Mouse (Mus musculus): ENCODE data around the gene Gm12258. TPM values are rescaled to one million over a fixed set of nuclear protein-coding genes. Genes with fewer than 3 reads are reported as not detected.
A peak's percentile ranks its signal among the peaks of the same experiment; 100 is the strongest.

The Gm12258 gene
- total RNA-seq, 2 experiments from 2014 or later = 16.7 to 18.5 TPM

DNA sequence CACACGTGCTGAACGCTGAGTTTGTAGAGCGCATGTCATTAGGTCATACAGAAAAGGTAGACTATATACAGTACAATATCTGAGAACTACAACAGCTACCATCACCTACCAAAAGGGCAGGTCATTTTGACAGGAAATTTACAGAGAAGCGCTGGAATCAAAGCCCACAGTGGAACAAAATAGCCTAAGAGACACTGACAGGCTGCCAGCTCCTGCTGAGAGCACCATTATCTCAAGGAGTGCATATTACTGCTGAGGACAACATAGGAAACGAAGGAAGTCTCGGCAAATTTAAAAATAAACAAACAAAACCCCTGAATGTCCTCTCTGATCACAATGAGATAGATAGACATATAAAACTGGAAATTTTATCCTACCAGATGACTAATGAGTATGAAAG, 50.5 kb downstream of the Gm12258 start:
- DNase-seq (ENCODE audit: low spot score in 2 of 2) = no peak

GRCm38 (mm10) chr11:58901080-58901479, 54.1 kb downstream of the Gm12258 start:
- DNase-seq (ENCODE audit: low spot score in 2 of 2) = no peak

DNA sequence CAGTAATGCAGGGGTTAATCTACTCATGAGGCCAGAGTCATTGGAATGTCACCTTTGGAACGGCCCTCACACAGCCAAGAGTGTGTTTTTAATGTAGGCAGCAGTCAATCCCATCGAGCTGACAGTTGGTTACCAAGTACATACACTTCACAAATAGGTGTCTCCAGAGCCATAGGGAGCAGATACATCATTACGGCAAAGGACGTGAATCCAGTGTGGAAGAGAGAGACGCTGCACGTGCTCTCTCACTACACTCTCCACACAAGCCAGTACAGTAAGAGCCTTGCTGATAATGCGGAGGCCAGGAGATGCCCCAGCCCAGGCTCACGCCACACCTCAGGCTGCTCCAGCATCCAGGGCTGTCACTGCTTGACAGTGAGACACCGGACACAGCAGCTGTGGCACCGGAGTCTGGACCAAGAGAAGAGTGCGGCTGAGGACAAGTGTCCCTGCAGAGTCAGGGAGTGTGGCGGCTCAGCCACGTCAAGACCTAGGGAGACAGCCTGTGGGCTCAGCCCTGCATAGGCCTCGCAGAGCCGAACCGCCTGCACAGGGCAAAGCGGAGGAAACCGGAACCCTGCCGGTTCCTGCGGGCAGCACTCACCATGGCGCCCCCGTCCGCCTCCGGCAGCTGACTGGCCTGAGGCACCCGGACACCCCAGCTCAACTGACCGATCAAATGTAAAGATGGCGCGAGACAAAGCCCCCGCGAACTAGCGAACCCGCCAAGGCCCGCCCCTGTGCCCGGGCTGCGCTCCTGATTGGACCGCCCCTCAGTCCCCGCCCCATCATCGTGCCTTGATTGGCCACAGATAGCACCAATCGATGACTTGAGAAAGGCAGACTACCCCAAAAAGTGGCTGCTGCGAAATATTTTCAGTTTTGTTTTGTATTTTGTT, 56.8 kb downstream of the Gm12258 start, which contains the start of gene Zfp39:
Zfp39 (minus strand) TSS at position 715 of the 899 bp plus-strand sequence.
- DNase-seq (ENCODE audit: low spot score in 2 of 2) = peak; percentile 96

DNA sequence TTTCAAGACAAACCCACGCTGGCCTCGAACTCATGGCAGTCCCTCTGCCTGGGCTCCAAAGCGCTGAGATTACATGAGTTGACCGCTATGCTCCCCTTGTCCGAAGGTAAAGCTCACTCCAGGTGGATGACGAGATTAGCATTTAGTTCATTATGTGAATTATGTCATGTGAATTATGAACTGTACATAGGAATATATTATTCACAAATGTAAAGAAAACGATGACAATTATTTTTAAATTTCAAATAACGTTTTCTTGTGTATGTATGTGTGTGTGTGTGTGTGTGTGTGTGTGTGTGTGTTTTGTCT, 57.4 kb downstream of the Gm12258 start:
- DNase-seq (ENCODE audit: low spot score in 2 of 2) = no peak

- DNase-seq (ENCODE audit: low spot score in 2 of 2) = peak in 1 of 2 experiments; percentile 14
Measured at GRCm38 (mm10) chr11:58904838-58905237, 57.9 kb downstream of the Gm12258 start.

Other genes starting within 250 kb of the Gm12258 start
- not detected for gene 2210407C18Rik, start 231.1 kb upstream of the Gm12258 start, total RNA-seq (2021)
- not detected for gene Olfr323, start 216.7 kb upstream of the Gm12258 start, total RNA-seq (2021)
- not detected for gene Trim58, start 206.7 kb upstream of the Gm12258 start, total RNA-seq (2021)
- not detected for gene Olfr322, start 188.4 kb upstream of the Gm12258 start, total RNA-seq (2021)
- gene Olfr320, start 166.1 kb upstream of the Gm12258 start, total RNA-seq (2021) = not detected
- gene Olfr319, start 148.0 kb upstream of the Gm12258 start, total RNA-seq (2021) = not detected
- gene Olfr318, start 123.1 kb upstream of the Gm12258 start, total RNA-seq (2021) = under 1 TPM; 0.09 to 0.17 TPM
- under 1 TPM; 0.24 to 0.28 TPM for gene Olfr317, start 107.9 kb upstream of the Gm12258 start, total RNA-seq (2021)
- under 1 TPM; 0.31 to 0.37 TPM for gene Olfr316, start 94.4 kb upstream of the Gm12258 start, total RNA-seq (2021)
- not detected for gene Olfr315, start 74.0 kb upstream of the Gm12258 start, total RNA-seq (2021)
- not detected for gene Olfr314, start 64.2 kb upstream of the Gm12258 start, total RNA-seq (2021)
- 1 to 10 TPM; 6.0 to 6.1 TPM for gene Fam183b, start 45.2 kb upstream of the Gm12258 start, total RNA-seq (2021)
- not detected for gene Olfr313, start 32.2 kb upstream of the Gm12258 start, total RNA-seq (2021)
- not detected for gene Olfr312, start 17.9 kb upstream of the Gm12258 start, total RNA-seq (2021)
- not detected for gene Olfr311, start 7.9 kb upstream of the Gm12258 start, total RNA-seq (2021)
- gene 2810021J22Rik, start 20.1 kb downstream of the Gm12258 start, total RNA-seq (2021) = 10 to 100 TPM in 1 of 2 experiments, 1 to 10 TPM in 1; 6.8 to 12.1 TPM
- 1 to 10 TPM; 8.8 to 8.9 TPM for gene Zfp39, start 57.1 kb downstream of the Gm12258 start, total RNA-seq (2021)
- gene Btnl10, start 70.8 kb downstream of the Gm12258 start, total RNA-seq (2021) = under 1 TPM; 0.12 to 0.29 TPM
- 100 to 1,000 TPM; 501 to 506 TPM for gene Rnf187, start 91.8 kb downstream of the Gm12258 start, total RNA-seq (2021)
- 100 to 1,000 TPM; 117 to 123 TPM for gene Hist3h2ba, start 101.8 kb downstream of the Gm12258 start, total RNA-seq (2021)
- 10 to 100 TPM; 59.7 to 62.5 TPM for gene Hist3h2a, start 107.5 kb downstream of the Gm12258 start, total RNA-seq (2021)
- gene Trim17, start 107.5 kb downstream of the Gm12258 start, total RNA-seq (2021) = 1 to 10 TPM; 3.8 to 4.0 TPM
- gene Trim11, start 130.9 kb downstream of the Gm12258 start, total RNA-seq (2021) = 10 to 100 TPM; 25.5 to 27.9 TPM